Mouse (Mus musculus): Measurements from ENCODE around the gene Gstp3.

DNA sequence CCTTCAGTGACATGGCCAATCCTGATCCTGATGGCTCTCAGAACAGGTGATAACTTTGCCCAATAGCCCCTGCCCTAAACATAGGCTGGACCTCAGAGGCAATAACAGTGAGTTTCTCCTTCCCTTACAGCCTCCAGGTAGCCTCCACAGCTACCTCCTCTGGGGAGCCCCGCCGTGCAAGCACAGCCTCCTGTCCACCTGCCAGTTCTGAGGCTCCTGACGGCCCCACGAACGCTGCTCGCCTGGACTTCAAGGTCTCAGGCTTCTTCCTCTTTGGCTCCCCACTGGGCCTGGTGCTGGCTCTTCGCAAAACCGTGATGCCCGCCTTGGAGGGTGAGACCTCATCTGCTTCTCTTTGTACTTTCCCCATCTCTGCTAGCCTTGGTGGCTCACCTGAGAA lies 49.2 kb upstream of the Gstp3 start:
- TF ChIP-seq GATA1 (IDR thresholded peaks at IDR 0.05; ENCODE audit: low read length) (no peak), TAL1 (IDR thresholded peaks at IDR 0.05; ENCODE audit: low read length) (no peak)

Data from erythroblast, embryonic 14.5 days (primary cell).